Mouse (Mus musculus): Measurements from ENCODE around the gene B4galnt1.
"Not testable (repeated sequence)": the region's sequence is repeated elsewhere in the genome, so short reads cannot be mapped to it uniquely, and the experiment has no call there.

Gene B4galnt1

DNA sequence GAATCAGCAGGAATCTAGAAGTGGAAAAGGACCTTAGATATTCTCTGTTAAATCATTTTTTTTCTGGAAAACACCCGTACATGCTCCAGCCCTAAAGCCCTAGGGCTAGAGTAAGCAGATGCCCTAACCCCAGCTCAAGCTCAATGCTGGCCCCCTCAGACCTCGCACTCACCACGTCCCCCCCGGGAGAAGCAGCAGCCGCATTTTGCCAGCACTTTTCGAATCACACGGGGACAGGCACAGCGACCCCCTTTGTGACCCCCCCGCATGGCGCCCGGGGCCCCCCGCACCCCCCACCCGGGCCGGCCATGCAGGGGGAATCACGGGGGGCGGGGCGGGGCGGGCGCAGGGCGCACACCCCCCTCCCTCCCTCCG lies 23.0 kb downstream of the B4galnt1 start:
- DNase-seq (ENCODE audit: extremely low read depth, low read depth, low spot score) = no peak

- no peak for DNase-seq (ENCODE audit: extremely low read depth, low read depth, low spot score)
Observed at GRCm38 (mm10) chr10:127188465-127189115, 23.6 kb downstream of the B4galnt1 start.

GRCm38 (mm10) chr10:127189116-127189650 lies 24.2 kb downstream of the B4galnt1 start:
- DNase-seq (ENCODE audit: extremely low read depth, low read depth, low spot score) = no peak

DNA sequence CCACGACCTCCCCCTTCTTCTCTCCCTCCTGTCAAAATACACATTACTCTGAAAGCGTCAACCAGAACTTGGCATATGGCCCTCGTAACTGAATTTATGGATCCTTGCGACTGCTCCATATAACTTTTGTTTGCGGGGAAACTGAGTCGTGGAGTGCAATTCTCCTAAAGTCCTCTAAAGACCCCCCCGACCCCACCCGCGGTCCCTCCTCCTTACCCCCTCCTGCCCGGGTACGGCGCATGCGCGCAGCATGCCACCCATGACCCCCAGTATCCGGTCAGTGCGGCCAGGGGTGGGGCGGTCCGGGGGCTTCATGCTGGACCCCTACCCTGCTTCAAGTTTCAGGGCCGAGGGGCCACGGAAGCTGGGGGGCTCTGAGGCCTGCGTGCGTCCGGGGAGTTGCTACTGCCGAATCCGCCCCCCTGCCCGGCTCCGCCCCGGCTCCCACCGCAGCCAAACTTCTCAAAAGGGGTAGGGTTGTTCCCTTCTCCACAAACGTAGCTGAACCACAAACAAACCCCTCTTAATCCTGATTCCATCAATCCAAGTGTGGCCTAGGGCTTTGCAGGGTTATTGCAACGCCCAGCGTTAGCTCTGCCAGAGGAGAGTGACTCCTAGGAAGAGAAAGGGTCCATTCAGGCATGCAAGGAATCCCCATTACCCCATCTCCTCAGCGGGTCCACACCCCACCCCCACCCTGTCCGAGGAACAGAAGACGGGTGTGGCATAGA lies 24.8 kb downstream of the B4galnt1 start, which contains the start of gene Arhgef25:
TSS of gene Arhgef25 (minus strand) at position 433 of the 731 bp plus-strand sequence.
- DNase-seq (ENCODE audit: extremely low read depth, low read depth, low spot score) = no peak

DNA sequence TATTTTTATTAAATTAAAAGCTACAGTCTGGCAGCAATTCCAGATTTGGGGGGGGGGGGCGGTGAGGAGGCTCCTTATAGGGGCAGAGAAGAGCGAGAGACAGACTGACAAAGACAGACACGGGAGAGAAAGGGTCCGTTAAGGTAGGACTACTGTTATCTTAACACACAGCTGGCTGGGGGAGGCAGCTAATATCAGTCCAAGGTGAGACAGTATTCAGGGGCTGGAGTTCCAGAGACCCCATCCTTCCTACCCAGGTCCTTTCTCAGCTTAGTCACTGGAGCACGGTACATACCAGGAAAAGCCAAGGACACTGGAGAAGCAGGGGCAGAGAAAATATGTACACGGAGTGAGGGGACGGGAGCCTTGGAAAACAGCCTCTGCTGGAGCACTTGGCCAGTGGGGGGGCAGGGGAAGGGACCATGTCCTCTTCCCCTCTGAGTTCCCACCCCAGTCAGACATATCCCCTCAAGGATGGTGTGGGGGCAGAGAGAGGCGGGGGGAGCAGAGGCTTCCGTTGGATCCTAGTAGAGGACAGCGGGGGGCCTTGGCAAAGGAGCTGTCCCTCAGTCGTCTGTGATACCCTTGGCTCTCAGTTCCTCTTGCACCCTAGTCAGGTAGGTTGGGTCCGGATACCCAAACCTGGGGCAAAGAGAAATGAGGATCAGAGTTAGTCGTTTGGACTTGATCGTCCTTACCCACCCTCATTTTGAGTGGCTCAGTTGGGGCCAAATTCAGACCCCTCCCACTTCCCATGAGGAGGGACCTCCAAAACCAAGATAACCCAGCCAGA lies 25.6 kb downstream of the B4galnt1 start:
- no peak for DNase-seq (ENCODE audit: extremely low read depth, low read depth, low spot score)

DNA sequence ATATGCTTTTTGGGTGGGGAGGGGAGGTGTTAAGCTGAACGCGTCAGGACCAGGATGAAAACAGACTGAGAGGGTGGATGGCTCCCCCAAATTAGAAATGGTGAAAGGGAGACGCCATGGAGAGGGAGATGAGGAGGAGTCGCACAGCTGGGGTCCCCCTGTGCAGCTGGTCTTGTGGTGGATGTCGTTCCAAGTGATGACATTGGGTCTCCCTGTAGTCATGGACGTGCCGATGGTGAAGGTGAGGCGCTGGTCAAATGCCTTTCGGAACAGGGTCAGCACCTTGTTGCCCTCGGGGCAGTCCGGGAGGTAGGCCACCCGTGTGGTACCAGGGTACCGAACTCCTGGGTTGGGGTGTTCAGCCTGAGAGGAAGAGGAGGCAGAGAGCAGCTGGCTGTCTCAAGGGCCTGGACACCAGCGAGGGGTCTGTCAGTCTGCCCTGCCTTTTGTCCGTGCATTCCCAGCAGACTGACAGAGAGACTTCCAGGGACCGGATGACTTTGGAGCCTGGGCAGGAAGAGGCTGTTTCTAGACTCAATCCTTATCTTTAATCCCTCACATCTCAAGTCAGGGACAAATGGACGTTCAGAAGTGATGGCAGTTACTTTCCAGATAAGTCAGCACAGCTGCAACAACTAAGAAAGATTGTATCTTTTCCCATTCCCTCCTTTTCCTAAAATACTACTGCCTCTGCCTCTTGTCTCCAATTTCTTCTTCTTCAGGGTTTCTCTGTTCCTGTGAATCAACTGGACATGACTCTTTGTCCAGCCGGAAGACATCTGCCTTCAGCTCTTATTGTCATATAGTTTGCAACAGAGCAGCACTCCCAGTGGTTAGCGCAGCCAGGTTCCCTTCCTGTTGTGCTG lies 26.4 kb downstream of the B4galnt1 start:
- DNase-seq (ENCODE audit: extremely low read depth, low read depth, low spot score) = no peak

- DNase-seq (ENCODE audit: extremely low read depth, low read depth, low spot score) = not testable (repeated sequence)
Observed at GRCm38 (mm10) chr10:127192057-127192328, 27.0 kb downstream of the B4galnt1 start.

DNA sequence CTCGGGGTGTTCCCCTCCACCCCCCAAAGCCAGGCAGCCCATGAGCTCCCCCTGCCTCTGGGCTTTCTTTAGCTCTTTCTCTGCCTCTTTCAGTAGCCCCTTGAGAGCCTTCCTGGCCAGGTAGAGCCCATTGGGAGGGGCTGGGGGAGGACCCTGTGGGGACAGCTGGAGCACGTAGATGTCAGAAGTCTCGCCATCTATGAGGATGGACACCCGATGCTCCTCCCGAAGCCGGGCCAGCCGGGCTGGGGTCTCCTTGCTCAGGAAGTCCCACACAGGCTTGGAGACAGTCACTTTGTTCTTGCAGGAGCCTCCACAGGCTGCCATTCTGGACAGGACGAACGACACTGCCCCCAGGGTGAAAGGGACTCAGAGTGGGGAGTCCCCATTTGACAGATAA lies 28.0 kb downstream of the B4galnt1 start:
- DNase-seq (ENCODE audit: extremely low read depth, low read depth, low spot score) = no peak

GRCm38 (mm10) chr10:127194428-127195327 lies 29.7 kb downstream of the B4galnt1 start:
- no peak for DNase-seq (ENCODE audit: extremely low read depth, low read depth, low spot score)

- DNase-seq (ENCODE audit: extremely low read depth, low read depth, low spot score) = no peak
Observed at GRCm38 (mm10) chr10:127195328-127196129, 30.5 kb downstream of the B4galnt1 start, which contains the start of gene Dtx3. Gene Dtx3, minus strand, starts transcription at chr10:127195728.

- DNase-seq (ENCODE audit: extremely low read depth, low read depth, low spot score) = no peak
Observed at GRCm38 (mm10) chr10:127196392-127196791, 31.4 kb downstream of the B4galnt1 start.

DNA sequence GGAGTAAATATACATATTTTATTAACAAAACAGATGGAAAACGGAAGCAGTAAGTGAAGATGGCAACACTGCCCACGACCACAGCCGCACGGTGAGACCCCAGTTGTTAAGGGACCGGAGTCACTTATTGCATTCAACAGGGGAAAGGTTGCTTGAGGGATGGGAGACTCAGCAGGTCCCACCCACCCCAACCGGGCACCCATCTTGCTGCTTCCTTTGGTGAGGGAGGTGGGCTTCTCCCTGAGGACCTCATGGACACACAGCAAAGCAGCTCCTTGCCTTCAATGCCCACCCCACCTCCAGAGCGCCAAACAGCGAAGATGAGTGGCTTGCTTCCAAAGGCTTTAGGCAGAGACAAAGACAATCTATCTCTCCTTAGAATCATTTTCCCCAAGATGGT lies 32.1 kb downstream of the B4galnt1 start:
- no peak for DNase-seq (ENCODE audit: extremely low read depth, low read depth, low spot score)

DNA sequence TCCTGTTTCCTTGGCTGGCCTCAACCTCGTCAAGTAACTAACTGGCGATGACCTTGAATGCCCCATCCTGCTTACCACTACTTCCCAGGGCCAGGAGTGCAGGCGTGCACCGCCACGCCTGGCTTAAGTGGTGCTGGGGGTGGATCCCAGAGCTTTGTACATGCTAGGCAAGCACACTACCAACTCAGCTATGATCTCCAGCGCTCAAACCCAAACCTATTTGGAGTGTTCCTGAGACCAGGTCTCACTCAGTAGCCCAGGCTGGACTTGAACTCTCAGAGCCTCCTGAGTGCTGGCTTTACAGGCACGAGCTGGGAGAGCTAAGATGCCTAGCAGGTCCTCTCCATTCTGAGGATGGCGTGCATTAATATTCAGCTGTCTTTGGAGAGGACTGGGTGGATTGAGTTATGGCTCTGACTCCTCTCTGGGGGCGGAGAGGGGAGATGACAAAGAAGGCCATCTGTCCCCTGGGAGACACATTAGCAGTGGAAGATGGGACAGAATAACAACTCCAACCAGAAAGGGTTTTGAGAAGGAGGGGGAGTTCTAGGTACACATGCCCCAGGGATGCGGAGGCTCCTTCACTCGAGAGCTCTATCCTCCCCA lies 32.6 kb downstream of the B4galnt1 start:
- no peak for DNase-seq (ENCODE audit: extremely low read depth, low read depth, low spot score)

DNA sequence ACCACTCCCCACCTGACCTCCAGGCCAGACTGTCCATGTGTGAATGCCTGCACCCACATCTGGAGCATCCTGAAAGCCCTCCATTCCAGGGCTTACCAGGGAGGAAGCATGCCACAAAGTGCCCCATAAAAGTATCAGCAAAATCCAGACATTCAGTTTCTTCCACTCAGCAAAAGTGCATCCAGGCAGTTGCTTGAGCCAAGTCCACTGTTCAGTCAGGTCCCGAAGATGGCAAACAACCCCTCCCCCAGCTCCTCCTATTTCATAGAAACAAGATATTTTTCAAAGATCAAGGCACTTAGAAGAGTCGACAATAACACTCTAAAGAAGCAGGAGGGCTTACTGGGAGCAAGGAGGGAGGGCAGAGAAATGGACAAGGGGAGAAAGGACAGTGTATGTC lies 33.5 kb downstream of the B4galnt1 start:
- no peak for DNase-seq (ENCODE audit: extremely low read depth, low read depth, low spot score)

DNA sequence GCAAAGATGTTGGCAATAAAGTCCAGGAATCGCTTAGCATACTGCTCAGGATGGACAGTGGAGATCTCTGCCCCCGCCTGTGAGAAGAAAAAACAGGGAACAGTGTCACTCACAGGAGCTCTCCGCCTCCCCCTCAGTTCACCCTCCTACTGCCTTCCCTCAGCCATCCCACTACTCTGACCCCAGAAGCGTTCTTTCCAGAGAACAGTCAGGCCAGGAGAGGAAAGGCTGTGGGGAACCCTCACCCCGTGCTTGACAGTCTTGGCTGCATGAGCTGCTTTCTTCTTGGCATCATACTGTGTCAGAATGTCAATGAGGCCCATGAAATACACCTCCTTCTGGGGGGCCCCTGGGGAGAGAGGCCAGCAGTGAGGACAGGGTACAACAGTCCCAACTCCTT lies 34.0 kb downstream of the B4galnt1 start:
- DNase-seq (ENCODE audit: extremely low read depth, low read depth, low spot score) = no peak

DNA sequence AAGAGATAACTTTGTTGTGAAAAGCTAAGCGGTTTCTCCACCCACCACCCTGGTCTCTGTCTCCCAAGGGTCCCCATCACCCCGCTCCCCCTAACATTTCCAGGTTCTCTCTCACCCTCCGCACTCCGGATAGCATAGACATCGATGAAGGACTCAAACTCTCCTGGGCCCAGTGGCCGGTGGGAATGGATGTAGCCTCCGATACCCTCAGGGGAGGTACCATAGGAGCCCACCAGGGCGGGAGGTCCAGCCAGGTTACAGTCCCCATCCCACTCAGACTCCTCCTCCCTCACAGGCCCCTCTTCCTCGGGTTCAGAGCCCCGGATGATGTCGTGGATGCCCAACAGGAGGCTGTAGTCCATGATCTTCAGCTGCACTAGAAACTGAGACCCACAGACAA lies 34.4 kb downstream of the B4galnt1 start:
- DNase-seq (ENCODE audit: extremely low read depth, low read depth, low spot score) = no peak

DNA sequence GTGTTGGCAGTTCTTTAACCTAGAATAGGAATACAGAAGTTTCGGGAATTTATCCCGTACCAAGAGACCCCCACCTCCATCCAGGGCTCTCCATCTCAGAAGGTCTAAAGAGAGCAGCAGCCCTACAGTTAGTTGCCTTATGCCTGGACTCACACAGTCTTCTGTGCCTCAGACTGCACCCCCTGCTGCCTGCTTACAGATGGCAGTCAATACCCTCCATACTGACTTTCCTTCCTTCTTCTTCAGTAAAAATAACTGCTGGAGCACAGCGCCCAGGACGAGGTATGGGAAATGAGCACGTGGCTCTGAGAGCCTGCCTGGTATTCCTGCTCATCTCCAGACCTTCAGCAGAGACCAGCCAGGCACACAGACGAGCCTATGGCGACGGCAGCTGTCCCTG lies 35.3 kb downstream of the B4galnt1 start:
- no peak for DNase-seq (ENCODE audit: extremely low read depth, low read depth, low spot score)

GRCm38 (mm10) chr10:127203106-127203505 lies 38.1 kb downstream of the B4galnt1 start:
- no peak for DNase-seq (ENCODE audit: extremely low read depth, low read depth, low spot score)

DNA sequence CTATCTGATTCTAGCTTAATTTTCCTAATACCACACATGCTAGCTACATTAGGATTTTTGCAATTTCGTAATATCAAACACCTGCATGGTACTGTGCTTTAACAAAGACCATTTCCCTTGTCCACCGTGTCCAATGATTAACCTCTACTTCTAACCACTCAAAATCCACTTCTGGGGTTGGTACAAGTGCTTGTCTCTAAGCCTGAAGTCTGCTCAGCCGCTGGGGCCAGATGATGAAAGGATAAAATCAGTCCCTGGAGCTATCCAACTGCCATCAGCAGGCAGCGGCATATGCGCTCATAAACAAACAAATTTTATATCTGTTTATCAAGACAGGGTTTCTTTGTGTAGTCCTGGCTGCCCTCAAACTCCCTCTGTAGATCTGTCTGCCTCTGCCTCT lies 39.6 kb downstream of the B4galnt1 start:
- DNase-seq (ENCODE audit: extremely low read depth, low read depth, low spot score) = no peak

All from fat pad, adult 2 months (tissue).